Mouse (Mus musculus) lung, postnatal 36 days (tissue): ENCODE data around the gene Ddi2.
"Not testable (repeated sequence)": the region's sequence is repeated elsewhere in the genome, so short reads cannot be mapped to it uniquely, and the experiment has no call there.

ENCODE experiments used
- DNase-seq: peaks from one replicate; pipeline ENCODE4 v3.0.0; 2022; ENCODE audit warnings: mixed read lengths

The Ddi2 gene

DNA sequence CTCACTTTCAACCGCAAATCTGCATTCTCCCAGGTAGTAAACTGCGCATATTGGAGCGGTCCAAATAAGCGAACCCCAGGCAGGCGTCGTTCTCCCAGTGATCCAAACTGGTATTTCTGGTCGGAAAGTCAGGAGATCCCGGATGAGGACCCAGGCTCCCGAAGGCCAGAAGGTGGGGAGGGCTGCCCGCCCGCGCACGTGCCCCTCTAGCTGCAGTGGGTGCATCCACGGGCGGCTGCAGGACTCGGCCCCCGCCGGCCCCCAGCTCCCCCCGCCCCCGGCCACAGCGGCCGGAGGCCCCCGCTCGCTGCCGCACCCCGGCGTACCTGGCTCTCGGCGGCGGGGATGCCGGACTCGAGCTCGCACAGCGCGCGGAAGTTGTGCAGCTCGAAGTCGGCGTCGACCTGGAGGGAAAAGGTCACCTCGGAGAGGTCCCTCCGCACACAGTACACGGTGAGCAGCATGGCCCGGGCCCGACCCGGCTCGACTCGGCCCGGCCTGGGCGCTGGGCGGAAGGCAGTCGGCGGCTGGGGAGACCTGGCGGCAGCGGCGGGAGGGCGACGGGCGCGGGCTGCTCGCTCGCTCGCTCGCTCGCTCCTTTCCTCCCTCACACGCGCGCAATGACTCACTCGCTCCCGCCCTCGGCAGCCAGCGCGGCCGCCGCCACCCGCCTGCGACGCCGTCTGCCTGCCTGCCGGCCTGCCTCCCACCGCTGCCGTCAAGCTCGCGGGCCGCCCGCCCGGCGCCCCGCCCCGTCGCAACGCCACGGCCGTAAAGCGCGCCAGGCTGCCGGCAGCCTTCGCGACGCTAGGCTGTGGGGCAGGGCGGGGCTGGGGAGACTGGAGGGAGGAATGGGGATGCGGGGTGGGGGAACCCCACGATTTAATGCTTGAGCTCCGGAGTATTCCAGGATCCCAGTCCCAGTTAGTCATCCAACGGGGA is at the start of gene Ddi2:
Gene Ddi2, minus strand, starts transcription at position 689 of the 942 bp plus-strand sequence.
- peak; percentile 94 for DNase-seq

- not testable (repeated sequence) for DNase-seq
Observed at GRCm38 (mm10) chr4:141773019-141773418, 49.8 kb upstream of the Ddi2 start.

DNA sequence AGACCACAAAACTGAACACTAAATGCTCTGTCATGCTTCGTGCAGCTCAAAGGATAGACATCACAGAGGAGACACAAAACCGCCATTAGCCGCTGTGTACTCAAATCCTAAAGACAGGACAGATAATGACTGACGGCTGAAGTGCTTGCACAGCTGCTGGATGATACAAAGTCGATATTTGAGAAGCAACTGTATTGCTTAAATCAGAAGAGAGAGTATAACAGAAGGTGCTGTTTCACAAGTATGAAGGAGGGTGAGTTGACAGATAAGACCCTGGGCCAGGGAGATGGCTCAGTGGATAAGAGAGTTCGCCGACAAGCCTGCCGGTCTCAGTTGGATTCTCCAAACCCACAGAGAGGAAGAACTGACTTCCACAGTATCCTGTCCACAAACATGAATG is 48.6 kb upstream of the Ddi2 start:
- DNase-seq, result no peak

DNA sequence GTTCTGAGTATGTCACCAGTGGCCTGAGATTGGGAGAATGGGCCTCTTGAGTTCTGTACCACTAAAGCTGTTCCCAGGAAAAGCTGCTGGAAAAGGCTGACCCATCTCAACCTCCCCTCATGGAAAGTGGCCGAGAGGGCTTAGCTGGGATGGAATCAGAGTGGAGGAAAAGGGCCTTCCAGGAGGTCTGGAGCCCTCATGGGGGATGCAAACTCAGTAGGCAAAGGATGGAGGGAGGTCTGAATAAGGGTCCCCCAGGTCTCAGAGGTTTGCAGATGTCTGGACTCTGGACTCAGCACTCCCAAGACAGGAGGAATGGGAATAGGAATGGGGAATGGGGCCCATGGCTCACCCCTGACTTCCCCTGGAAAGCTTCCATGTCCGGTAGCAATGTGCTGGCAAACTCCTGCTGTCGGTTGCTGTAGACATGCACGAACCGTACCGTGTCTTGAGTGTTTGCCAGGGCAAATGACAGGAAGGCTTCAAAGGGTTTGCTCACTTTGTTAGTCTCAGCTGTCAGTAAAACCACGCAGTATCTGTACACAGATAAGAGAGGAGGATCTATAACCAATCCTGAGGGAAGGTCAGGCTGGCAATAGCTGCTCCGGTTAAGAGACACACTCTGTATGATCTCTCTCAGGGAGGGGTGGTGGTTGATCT is 46.4 kb upstream of the Ddi2 start:
- no peak for DNase-seq

DNA sequence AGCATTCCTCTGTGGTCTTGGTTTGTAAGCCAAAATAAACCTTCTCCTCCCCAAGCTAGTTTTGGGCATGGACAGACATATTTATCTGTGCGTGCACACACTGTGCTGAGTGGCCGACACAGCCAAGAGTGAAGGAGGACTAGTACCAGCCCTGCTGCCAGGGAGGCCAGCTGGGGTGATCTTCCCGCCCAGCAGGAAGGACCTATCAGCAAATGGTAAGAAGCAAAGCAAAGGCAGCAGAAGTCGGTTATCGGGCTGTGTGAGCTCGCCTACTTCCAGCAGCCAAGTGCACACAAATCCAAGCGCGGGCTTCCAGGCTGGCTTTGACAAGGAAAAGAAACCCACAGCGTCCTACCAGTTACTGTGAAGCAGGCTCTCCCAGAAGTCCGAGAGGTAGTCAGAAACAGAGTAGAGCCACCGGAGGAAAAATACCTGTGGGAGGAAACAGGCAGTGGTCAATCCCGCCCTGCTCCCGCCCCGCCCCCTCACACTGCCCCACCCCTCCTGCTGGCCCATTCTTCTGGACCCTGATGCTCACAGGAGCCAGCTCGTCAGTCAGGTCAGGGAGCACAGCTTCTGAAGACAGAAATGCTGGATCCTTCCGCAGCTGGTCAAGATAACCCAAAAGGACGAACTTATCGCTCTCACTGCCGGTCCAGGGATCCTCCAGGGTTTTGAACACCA is 44.3 kb upstream of the Ddi2 start:
- DNase-seq, result peak; percentile 70

DNA sequence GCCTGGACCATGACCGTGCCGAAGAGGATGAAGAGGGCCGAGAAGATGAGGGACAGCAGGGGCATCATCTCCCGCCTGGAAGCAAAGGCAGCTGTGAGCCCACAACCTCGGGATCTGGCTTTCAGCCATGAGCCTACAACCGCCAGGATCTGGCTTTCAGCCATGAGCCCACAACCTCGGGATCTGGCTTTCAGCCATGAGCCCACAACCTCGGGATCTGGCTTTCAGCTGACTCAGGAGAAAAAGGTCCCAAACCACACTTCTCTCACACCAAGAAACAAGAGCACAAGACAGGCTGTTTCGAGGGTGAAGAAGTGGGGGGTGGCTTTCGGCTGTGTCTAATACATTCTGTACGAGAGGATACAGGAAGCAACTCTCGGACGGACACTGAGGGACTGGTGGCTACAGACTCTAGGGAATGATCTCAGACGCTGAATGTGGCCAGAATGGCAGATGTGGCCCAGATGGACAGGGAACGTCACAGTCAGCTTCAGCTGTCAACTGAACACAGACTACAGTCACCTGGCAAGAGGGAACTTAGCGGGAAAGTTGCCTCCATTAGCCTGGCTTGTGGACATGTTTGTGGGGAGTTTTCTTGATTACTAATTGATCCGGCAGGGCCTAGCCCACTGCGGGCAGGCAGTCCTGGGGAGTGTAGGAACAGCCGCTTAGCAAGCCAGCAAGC is 43.6 kb upstream of the Ddi2 start:
- DNase-seq, result peak; percentile 35

GRCm38 (mm10) chr4:141766316-141766667 is 43.1 kb upstream of the Ddi2 start:
- peak; percentile 50 for DNase-seq

GRCm38 (mm10) chr4:141765008-141765407 is 41.8 kb upstream of the Ddi2 start:
- DNase-seq, result no peak

DNA sequence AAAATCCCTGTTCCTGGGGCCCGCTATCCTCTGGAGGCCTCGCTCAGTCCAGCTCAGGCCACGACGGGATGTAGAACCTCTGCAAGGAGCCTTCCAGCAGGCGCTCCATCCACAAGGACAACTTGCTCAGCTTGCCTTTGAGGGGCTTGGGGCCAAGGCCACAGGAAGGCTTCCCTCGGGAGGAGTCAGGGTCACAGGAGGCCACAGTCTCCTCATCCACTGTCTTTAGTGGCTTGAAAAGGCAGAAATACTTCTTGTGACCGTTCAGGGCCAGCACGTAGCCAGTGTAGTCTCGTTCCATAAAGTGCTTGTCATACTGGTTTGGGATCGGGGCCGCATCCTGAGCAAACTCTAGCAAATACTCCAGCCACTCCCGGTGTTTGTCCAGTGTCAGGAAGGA is 40.3 kb upstream of the Ddi2 start:
- DNase-seq, result no peak

DNA sequence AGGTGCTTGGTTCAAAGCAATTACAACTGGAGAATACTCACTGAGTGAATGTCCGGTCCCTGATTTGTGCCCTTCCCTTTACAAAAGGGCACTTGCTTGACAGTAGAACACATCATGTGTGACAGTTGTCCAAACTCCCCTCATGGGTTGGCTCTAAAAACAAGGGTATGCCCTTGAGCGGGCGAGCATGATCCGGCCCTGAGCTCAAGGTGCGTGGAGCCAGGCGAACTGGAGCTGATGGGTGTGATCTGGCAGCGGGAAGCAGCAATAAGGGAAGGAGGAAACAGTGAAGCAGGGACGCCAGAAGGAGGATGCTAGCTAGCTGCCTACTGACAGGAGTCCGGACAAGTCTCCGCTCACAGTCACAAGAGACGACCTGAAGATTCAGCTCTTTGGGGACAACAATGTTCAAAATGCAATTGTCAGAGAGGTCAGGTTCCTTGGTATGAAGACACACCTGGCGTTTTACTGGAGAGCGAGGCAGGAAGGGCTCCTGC is 38.9 kb upstream of the Ddi2 start:
- DNase-seq, result no peak

DNA sequence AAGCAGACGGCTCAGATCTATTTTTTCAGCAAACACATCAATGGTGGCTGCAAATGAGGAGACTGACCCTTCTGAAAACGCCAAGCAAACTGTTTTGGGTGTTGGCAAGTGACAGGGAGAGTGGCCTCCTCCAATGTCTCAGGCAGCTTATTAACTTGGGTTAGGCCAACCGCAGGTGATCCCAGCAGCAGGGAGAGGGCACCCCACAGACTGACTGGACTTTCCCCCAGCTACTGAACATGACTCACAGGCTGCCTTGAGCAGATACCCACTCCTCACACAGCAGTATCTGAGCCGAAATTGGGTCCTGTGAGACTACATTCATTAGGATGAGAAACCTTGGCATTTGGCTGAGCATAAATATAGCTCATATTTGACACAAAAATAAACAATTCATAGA is 37.7 kb upstream of the Ddi2 start:
- DNase-seq, result no peak

GRCm38 (mm10) chr4:141758874-141759542 is 35.8 kb upstream of the Ddi2 start:
- DNase-seq, result no peak

GRCm38 (mm10) chr4:141757124-141757523 is 33.9 kb upstream of the Ddi2 start:
- DNase-seq, result no peak

DNA sequence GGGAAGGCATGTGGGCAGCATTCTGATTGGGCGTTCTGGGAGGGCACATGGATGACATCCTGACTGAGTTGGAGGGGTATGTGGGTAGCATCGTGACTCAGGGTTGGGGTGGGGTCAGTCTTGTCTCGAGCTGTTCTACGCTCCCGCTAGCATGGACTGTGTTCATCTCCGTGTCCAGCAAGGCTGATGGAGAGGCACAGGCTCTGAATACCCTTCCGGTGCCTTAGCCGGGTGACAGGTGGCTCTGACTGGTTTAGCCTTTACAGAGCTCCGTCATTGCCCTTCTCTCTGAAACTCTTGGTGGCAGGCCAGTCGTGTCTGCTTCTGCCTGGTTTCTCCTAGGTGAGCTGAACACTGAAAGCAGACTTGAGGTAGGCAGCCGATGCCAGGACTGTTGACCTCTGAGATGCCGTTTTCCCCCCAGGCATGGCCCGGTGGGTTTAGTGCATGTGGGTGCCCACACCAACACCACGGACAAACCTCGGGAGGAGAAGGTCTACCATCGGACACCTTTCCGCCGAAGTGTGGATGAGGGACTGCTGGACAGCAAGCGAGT is 32.2 kb upstream of the Ddi2 start:
- no peak for DNase-seq

DNA sequence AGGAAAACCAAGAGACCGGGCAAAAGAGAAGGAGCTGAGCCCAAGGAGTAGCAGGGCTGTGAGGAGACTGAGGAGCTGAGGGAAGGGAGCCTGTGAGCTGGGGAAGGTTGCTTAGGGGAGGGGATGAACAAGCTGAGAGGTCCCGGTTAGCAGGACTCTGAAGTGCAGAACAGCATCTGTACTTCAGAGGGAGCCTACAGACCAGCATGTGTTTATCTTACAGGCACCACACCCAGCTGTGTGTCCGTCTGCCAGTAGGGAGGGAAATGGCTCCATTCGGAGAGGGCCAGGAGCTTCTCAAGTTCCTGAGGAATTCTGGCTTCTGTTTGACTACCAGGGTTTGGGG is 28.8 kb upstream of the Ddi2 start:
- DNase-seq, result peak; percentile 30

DNA sequence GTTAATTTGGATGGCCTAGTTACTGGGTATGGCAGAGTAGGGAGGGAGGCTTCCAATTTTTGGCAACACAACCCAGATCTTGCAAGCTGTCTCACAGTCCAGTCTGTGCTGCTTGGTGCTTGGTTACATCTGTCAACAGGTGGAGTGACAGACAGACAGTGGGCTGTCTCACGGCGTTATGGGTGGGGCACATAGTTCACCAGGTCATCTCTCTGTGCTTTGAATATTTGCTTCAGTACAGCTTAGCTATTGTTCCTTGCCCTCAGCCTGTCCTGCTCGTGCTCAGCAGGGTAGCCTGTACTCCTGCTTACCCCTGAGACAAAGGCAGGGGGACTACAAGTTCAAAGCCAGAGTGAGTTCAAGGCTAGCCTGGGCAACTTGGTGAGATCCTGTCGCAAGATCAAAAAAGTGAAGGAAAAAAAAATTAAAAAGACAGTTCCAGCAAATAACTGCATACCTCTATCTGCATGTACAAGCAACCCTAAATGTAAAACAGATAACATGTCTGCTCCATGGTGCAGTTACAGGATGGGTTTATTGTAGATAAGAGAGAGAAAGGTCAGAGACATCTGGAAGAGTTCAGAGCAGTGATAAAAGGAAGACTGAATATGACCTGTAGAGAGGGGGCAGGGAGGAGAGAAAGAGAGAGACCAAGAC is 28.3 kb upstream of the Ddi2 start:
- DNase-seq, result no peak

DNA sequence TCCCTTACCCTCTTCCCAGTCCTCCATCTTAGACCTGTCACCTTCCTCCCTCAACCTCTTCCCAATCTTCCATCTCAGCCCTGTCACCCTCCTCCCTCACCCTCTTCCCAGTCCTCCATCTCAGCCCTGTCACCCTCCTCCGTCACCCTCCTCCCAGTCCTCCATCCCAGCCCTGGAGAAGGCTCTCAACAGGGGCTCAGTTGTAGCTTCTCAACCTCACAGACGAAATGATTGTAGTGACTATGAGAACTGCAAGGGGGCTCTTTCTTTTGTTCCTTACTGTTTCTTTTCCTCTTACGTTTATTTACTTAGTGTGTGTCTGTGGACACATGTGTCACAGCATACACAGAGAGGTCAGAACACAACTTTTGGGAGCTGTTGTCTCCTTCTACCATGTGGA is 27.6 kb upstream of the Ddi2 start:
- DNase-seq, result no peak

GRCm38 (mm10) chr4:141749557-141749956 is 26.3 kb upstream of the Ddi2 start:
- no peak for DNase-seq

DNA sequence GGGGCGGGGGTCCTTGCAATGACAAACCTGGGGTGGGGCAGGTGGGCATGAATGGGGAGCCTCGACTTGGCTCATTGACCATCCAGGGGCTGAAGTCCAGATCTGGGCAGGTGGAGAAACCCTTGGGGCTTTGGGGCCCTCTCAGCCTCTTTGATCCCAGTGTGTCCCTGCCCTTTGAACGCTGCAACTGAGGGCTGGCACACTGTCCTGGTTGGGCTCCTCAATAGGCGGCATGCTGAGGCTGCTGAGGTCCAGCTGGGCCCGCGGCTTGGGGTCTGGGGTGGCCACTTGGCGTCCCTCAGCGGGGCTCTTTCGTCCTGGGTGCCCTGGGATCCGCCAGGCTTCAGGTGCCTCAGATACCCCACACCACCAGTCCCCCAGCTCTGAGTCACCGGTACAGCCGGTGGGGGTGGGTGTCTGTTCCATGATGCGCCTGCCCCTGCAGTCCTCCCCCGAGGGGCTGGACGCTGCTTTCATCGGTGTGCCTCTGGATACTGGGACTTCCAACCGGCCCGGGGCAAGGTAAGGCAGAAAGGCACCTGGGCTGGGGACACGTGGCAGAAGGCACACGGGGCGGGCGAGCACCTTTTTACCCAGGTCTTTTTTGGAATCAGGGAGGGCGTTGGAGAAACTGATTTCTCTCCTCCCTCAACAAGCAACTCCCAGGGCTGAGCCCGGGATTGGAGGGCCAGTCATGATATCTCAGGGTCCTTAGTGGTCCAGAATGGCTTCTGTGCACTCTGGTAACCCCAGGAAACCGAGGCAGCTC is 23.5 kb upstream of the Ddi2 start, which contains the start of gene Agmat:
Gene Agmat, plus strand, starts transcription at position 95 of the 769 bp plus-strand sequence.
- DNase-seq, result no peak

DNA sequence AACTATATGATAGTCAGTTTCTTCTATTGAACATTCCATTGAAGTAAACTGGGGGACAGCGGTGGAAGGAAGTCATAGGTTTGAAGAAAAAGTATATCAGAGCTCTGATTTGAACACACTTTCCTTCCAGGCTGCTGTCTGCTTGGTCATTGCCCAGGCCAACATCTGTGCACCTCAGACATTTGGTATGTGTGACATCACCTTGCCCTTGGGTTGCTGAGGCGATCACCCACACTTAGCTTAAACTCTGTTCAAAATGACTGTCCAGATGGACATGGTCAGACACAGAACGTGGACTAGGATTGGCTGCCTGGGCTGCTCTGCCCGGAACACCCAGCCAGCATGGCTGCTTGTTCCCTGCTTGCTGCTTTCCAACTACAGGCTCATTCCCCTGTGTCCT is 19.2 kb upstream of the Ddi2 start:
- DNase-seq, result no peak

GRCm38 (mm10) chr4:141741856-141742255 is 18.6 kb upstream of the Ddi2 start:
- DNase-seq, result peak; percentile 55
